Mouse (Mus musculus) neural tube, embryonic 10.5 days (tissue): ENCODE data around the gene Rps5.
"Not testable (repeated sequence)": the region's sequence is repeated elsewhere in the genome, so short reads cannot be mapped to it uniquely, and the experiment has no call there.

Experiments used
- DNase-seq: peaks from one replicate; pipeline ENCODE4 v3.0.0-alpha.2; 2017; ENCODE audit warnings: low spot score; ENCODE audit errors: extremely low spot score

Rps5 gene

GRCm38 (mm10) chr7:12921705-12922465, at the start of gene Rps5:
Rps5 (plus strand) TSS chr7:12922290.
- peak; percentile 96 for DNase-seq

GRCm38 (mm10) chr7:12874301-12874700, 47.8 kb upstream of the Rps5 start:
- no peak for DNase-seq

GRCm38 (mm10) chr7:12880036-12880435, 42.1 kb upstream of the Rps5 start:
- no peak for DNase-seq

- DNase-seq: not testable (repeated sequence)
Measured at GRCm38 (mm10) chr7:12880497-12880896, 41.6 kb upstream of the Rps5 start.

GRCm38 (mm10) chr7:12880911-12881660, 41.0 kb upstream of the Rps5 start, which contains the start of gene Zfp128:
Zfp128 (plus strand) TSS chr7:12881177.
- DNase-seq: peak; percentile 91

GRCm38 (mm10) chr7:12886563-12887266, 35.4 kb upstream of the Rps5 start:
- no peak for DNase-seq

GRCm38 (mm10) chr7:12887585-12887984, 34.5 kb upstream of the Rps5 start:
- DNase-seq: no peak

GRCm38 (mm10) chr7:12890928-12891327, 31.2 kb upstream of the Rps5 start:
- DNase-seq: no peak

- no peak for DNase-seq
Measured at GRCm38 (mm10) chr7:12891334-12891733, 30.8 kb upstream of the Rps5 start.

- DNase-seq: peak; percentile 90
Measured at GRCm38 (mm10) chr7:12897655-12898410, 24.3 kb upstream of the Rps5 start, which contains the start of gene Zscan22. Zscan22 (plus strand) TSS chr7:12897815.

- no peak for DNase-seq
Measured at GRCm38 (mm10) chr7:12901517-12901916, 20.6 kb upstream of the Rps5 start.

GRCm38 (mm10) chr7:12903623-12904022, 18.5 kb upstream of the Rps5 start:
- no peak for DNase-seq

GRCm38 (mm10) chr7:12905146-12905545, 16.9 kb upstream of the Rps5 start:
- no peak for DNase-seq

- DNase-seq: peak; percentile 70
Measured at GRCm38 (mm10) chr7:12909498-12909962, 12.6 kb upstream of the Rps5 start.

- DNase-seq: peak; percentile 67
Measured at GRCm38 (mm10) chr7:12910181-12910668, 11.9 kb upstream of the Rps5 start.

- no peak for DNase-seq
Measured at GRCm38 (mm10) chr7:12913556-12913955, 8.5 kb upstream of the Rps5 start.

GRCm38 (mm10) chr7:12920495-12920894, 1.6 kb upstream of the Rps5 start:
- DNase-seq: not testable (repeated sequence)

GRCm38 (mm10) chr7:12921318-12921704, 779 bp upstream of the Rps5 start:
- DNase-seq: no peak

GRCm38 (mm10) chr7:12922729-12923128, 639 bp downstream of the Rps5 start:
- DNase-seq: no peak

GRCm38 (mm10) chr7:12926316-12926715, 4.2 kb downstream of the Rps5 start:
- DNase-seq: no peak

- peak; percentile 45 for DNase-seq
Measured at GRCm38 (mm10) chr7:12927191-12927680, 5.1 kb downstream of the Rps5 start, which contains the start of gene Rnf225. Rnf225 (plus strand) TSS chr7:12927416.
